Mouse (Mus musculus) CH12.LX (cell line): ENCODE data around the gene Fam49a.

ENCODE experiments used
- CHD2 ChIP-seq: IDR thresholded peaks from 2 replicates; pipeline ENCODE4 v1.6.1; 2011; ENCODE audit warnings: low read length, improper control_type of control experiment
- ELF1 ChIP-seq: IDR thresholded peaks from 2 replicates; pipeline ENCODE4 v1.6.1; 2014; ENCODE audit warnings: low read depth, mild to moderate bottlenecking, inconsistent platforms, low read length, improper control_type of control experiment
- MAFK ChIP-seq: IDR thresholded peaks from 2 replicates; pipeline ENCODE4 v1.6.1; 2011; ENCODE audit warnings: low read length, improper control_type of control experiment; ENCODE audit not compliant: insufficient replicate concordance
- MAX ChIP-seq: IDR thresholded peaks from 2 replicates; pipeline ENCODE4 v1.6.1; 2011; ENCODE audit warnings: low read length, improper control_type of control experiment
- MAZ ChIP-seq: IDR thresholded peaks from 2 replicates; pipeline ENCODE4 v1.6.1; 2012; ENCODE audit warnings: low read depth, mild to moderate bottlenecking, inconsistent platforms, low read length, improper control_type of control experiment, moderate library complexity
- POLR2A ChIP-seq: IDR thresholded peaks from 2 replicates; pipeline ENCODE4 v1.6.1; 2011; ENCODE audit warnings: low read depth, mild to moderate bottlenecking, improper control_type of control experiment, low read length
- RAD21 ChIP-seq: IDR thresholded peaks from 2 replicates; pipeline ENCODE4 v1.6.1; 2011; ENCODE audit warnings: low read depth, mild to moderate bottlenecking, low read length, improper control_type of control experiment, moderate library complexity
- TBP ChIP-seq: conservative IDR thresholded peaks from 2 replicates; pipeline ENCODE4 v1.6.1; 2011; ENCODE audit warnings: low read depth, low read length, improper control_type of control experiment
- USF2 ChIP-seq: conservative IDR thresholded peaks from 2 replicates; pipeline ENCODE4 v1.6.1; 2011; ENCODE audit warnings: low read depth, low read length, improper control_type of control experiment

GRCm38 (mm10) chr12:12287787-12288132 is 25.8 kb downstream of the Fam49a start:
- TF ChIP-seq CHD2 (no peak), RAD21 (no peak), MAFK (no peak), TBP (no peak), USF2 (no peak), MAX (no peak), POLR2A (no peak), MAZ (no peak), ELF1 (no peak)
